Mouse (Mus musculus) ES-Bruce4 (cell line): ENCODE results near the gene Tlr6. TPM values are rescaled to one million over a fixed set of nuclear protein-coding genes. Genes with fewer than 3 reads are reported as not detected.

Experiments
- H3K27ac ChIP-seq: 2 replicates; pipeline ENCODE4 v1.5.1; 2012; ENCODE audit warnings: low read length, inconsistent platforms; ENCODE audit not compliant: insufficient read depth
- H3K27me3 ChIP-seq: 2 replicates; pipeline ENCODE4 v1.6.1; 2012; ENCODE audit warnings: mild to moderate bottlenecking, low read length, inconsistent platforms; ENCODE audit not compliant: control insufficient read depth, poor library complexity, insufficient read depth, severe bottlenecking
- H3K36me3 ChIP-seq: 2 replicates; pipeline ENCODE4 v1.6.1; 2012; ENCODE audit warnings: inconsistent platforms, mild to moderate bottlenecking, low read length, moderate library complexity; ENCODE audit not compliant: control insufficient read depth, poor library complexity, insufficient read depth, severe bottlenecking
- H3K4me1 ChIP-seq: one replicate; pipeline ENCODE4 v1.8.1; 2011; ENCODE audit warnings: low read length; ENCODE audit not compliant: control insufficient read depth, insufficient read depth
- H3K4me3 ChIP-seq: 2 replicates; pipeline ENCODE4 v1.5.1; 2011; ENCODE audit warnings: low read depth, mild to moderate bottlenecking, low read length
- H3K9ac ChIP-seq: 2 replicates; pipeline ENCODE4 v1.6.1; 2012; ENCODE audit warnings: low read depth, mild to moderate bottlenecking, inconsistent platforms; ENCODE audit not compliant: poor library complexity, severe bottlenecking
- H3K9me3 ChIP-seq: replicated peaks from 2 replicates; pipeline ENCODE4 v1.6.1; 2012; ENCODE audit warnings: mild to moderate bottlenecking, low read length, inconsistent platforms; ENCODE audit not compliant: control insufficient read depth, poor library complexity, insufficient read depth, severe bottlenecking
- CTCF ChIP-seq: IDR thresholded peaks from one replicate; pipeline ENCODE4 v1.8.1; 2011; ENCODE audit warnings: low read depth, low read length
- EP300 ChIP-seq: IDR thresholded peaks from 2 replicates; pipeline ENCODE4 v1.6.1; 2011; ENCODE audit warnings: low read depth, low read length; ENCODE audit not compliant: insufficient read depth
- POLR2A ChIP-seq: IDR thresholded peaks from one replicate; pipeline ENCODE4 v1.8.1; 2011; ENCODE audit warnings: low read length; ENCODE audit not compliant: insufficient read depth
- polyA plus RNA-seq: library from polyadenylated mRNA; stranded (reverse); fragments of >200 nt; gene quantifications from 2 replicates; pipeline ENCODE4 v1.2.4, GENCODE M21; 2011; ENCODE audit warnings: low read depth; ENCODE audit not compliant: missing spikeins, insufficient read depth, insufficient read length

Gene Tlr6
- polyA plus RNA-seq, 1 experiment: 1.0 TPM

DNA sequence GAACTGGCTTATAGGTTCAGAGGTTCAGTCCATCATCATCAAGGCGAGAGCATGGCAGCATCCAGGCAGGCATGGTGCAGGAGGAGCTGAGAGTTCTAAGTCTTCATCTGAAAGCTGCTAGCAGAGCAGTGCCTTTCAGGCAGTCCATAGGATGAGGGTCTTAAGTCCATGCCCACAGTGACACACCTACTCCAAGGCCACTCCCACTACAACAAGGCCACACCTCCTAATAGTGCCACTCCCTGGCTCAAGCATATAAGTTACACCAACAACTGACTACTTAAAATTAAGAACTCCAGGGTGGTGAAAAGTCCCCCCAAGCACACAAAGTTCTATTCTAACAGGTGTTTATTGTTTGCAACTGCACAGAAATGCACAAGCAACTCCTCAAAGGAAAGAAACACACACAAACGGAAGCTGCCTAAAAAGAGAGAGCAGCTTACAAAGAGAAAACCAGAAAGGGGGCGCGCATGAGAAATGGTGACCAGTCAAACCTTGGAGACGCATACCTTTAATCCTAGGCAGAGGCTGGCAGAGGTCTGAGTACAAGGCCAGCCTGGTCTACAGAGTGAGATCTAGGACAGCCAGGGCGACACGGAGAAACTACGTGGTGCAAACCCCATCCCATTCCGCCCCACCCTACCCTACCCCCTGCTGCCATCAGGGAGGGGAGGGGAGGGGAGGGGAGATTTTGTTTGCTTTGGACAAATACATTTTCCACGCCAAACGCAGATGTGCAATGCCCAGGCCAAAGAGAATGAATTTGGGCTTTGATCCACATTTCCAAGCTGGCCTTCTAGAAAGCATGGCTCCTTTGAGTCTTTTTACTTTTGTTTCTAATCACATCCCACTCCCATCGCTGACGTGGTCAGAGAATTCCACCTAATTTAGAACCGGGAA lies 9.3 kb upstream of the Tlr6 start:
- H3K27me3 ChIP-seq: 0 out of 2 replicates have a peak, but pooled peaks cover 2% of the 10 kb centered on the region
- H3K9ac ChIP-seq: peak overlapping the region; percentile 63
- H3K27ac ChIP-seq: no peak overlapping the region
- no peaks in the 10 kb centered on the region for H3K9me3 ChIP-seq
- peak overlapping the region; percentile 87 for H3K4me3 ChIP-seq
- TF ChIP-seq POLR2A: no peak
- no peak for TF ChIP-seq CTCF
- no peak for TF ChIP-seq EP300
- H3K4me1 ChIP-seq: no peaks in the 10 kb centered on the region
- H3K36me3 ChIP-seq: no peaks in the 10 kb centered on the region

DNA sequence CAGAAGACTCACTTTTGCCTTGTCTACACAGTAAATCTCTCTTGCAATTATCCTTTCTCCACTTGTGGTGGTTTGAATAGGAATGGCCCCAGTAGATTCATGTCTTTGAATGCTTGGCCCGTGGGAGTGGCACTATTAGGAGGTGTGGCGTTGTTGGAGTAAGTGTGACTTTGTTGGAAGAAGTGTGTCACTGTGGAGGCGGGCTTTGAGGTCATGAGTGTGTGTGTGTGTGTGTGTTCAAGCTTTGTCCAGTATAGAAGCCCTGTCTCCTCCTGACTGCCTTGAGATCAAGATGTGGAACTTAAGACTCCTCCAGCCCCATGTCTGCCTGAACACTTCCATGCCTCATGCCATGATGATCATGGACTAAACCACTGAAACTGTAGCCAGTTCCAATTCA lies 3.8 kb upstream of the Tlr6 start:
- no peak for TF ChIP-seq POLR2A
- TF ChIP-seq CTCF: no peak
- TF ChIP-seq EP300: no peak
- Histone ChIP-seq H3K9me3 (no peaks in the 10 kb centered on the region), H3K27ac (no peak overlapping the region), H3K4me1 (no peaks in the 10 kb centered on the region), H3K27me3 (no peaks in the 10 kb centered on the region), H3K4me3 (no peak overlapping the region), H3K36me3 (no peaks in the 10 kb centered on the region), H3K9ac (no peak overlapping the region)

DNA sequence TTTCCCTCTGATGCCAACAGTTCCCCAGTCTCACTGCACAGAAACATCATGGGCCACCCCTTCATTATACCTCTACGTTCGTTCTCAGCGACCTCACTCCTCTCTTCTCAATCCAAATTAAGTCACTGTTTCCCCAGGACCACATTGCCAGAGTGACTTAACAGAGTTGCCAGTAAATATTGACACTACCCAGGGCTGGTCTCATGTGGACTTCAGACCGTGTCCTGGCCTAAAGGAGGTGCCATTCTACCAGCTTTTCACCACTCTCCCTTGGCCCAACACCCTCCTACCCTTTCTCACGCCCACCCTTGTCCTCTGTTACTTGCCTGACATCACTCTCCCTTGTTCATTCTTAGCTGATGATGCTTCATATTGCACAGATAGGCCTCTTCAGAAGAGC lies 3.4 kb upstream of the Tlr6 start:
- H3K9me3 ChIP-seq: no peaks in the 10 kb centered on the region
- H3K9ac ChIP-seq: no peak overlapping the region
- no peak for TF ChIP-seq POLR2A
- TF ChIP-seq CTCF: no peak
- no peak for TF ChIP-seq EP300
- no peaks in the 10 kb centered on the region for H3K27me3 ChIP-seq
- H3K36me3 ChIP-seq: no peaks in the 10 kb centered on the region
- H3K4me1 ChIP-seq: no peaks in the 10 kb centered on the region
- no peak overlapping the region for H3K4me3 ChIP-seq
- no peak overlapping the region for H3K27ac ChIP-seq

DNA sequence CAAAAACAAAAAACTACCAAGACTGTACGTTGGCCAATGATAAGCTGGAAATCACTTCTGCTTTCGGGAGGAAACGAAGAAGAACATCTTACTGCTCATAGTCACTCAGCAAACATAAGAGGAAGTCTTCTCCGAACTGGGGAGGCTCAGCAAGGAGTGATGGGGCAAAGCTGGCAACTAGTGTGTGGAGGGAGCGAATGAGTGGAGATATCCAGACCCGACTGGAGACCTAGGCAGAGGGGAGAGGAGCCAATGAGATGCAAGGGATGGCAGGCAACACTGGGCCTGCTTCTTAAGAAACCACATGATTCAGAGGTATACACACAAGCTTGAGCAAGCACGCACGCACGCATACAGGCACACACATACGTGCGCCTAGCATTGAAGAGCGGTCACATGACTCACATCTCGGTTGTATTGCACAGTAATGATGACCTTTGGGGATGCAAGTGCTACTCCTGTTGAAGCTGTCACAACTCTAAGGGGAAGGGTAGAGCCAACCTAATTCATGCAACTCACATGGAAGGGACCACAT lies 1.0 kb upstream of the Tlr6 start:
- no peaks in the 10 kb centered on the region; the same call in 1 of the 2 replicates for H3K27me3 ChIP-seq
- no peak overlapping the region for H3K9ac ChIP-seq
- no peaks in the 10 kb centered on the region for H3K4me1 ChIP-seq
- TF ChIP-seq EP300: no peak
- TF ChIP-seq POLR2A: no peak
- no peak for TF ChIP-seq CTCF
- no peak overlapping the region for H3K27ac ChIP-seq
- H3K9me3 ChIP-seq: no peaks in the 10 kb centered on the region
- no peak overlapping the region for H3K4me3 ChIP-seq
- no peaks in the 10 kb centered on the region for H3K36me3 ChIP-seq

DNA sequence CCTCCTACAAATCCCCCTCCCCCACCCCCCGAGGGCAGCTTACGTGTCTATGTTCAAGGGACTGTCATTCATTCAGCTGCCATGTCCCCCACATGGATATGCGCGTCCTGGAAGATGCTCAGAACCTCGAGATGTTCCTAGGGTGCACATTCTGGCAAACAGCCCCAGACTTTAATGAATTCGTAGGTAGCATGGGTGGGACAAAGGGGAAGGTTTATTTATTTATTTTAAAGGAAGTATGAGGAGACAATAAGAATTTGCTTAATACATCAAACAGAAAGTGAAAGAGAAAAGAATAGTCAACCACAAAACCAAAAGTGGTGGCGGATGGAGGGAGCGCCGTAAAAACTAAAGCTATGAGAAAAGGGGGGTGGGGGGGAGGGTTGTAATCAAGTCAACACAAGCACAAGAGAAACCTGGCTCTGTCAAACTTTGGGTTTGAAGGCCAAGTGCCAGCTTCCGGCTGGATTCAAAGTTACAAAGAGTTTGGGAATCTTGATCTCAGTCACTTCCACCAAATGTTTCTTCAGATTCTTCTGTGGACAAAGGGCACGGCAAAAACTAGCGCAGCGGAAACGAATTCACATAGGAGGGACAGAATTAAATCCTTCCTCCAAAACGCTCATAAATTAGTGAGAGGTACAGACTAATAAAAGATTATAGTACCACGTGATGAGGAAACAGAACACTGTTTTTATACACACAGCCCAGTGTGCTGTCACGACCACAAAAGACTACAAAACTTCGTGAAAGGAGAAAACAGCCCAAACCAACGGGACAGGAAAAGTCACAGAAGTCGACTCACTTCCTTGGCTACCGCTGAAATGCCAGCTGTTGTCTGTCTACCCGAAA lies 680 bp downstream of the Tlr6 start:
- Histone ChIP-seq H3K27me3 (no peaks in the 10 kb centered on the region; the same call in 1 of the 2 replicates), H3K27ac (no peak overlapping the region), H3K4me1 (no peaks in the 10 kb centered on the region)

More for the DNA sequence above, 680 bp downstream of the Tlr6 start:
- no peak overlapping the region for H3K9ac ChIP-seq
- H3K4me3 ChIP-seq: no peak overlapping the region
- no peaks in the 10 kb centered on the region for H3K36me3 ChIP-seq
- no peaks in the 10 kb centered on the region for H3K9me3 ChIP-seq
- TF ChIP-seq CTCF (no peak), EP300 (no peak), POLR2A (no peak)
